Mouse (Mus musculus) embryo, embryonic 11 days (tissue): Measurements from ENCODE around the gene Fryl.
"Not testable (repeated sequence)": the region's sequence is repeated elsewhere in the genome, so short reads cannot be mapped to it uniquely, and the experiment has no call there.

Source experiments
- DNase-seq: peaks from one replicate; pipeline ENCODE4 v3.0.0-alpha.2; 2015

Fryl gene

GRCm38 (mm10) chr5:73079801-73080200 is 176.6 kb downstream of the Fryl start:
- DNase-seq: no peak

DNA sequence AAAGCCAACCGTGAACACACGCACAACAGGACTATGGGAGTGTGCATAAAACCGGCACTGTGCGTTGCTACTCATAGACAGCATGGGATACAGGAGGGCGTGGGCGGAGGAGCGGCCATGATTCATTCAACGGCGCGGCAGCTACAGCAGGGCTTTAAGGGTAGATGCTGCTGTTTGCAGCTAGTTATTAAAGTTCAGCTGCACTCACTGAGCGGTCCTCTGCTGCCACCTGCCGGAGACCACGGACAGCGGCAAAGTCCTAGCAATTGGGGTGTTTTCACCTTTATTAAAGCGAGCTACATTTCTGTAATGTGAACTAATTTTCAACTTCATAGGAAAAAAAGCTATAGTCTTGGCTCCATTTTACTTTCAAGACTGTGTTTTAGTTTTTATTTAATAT is 185.1 kb downstream of the Fryl start:
- DNase-seq: peak; percentile 83

DNA sequence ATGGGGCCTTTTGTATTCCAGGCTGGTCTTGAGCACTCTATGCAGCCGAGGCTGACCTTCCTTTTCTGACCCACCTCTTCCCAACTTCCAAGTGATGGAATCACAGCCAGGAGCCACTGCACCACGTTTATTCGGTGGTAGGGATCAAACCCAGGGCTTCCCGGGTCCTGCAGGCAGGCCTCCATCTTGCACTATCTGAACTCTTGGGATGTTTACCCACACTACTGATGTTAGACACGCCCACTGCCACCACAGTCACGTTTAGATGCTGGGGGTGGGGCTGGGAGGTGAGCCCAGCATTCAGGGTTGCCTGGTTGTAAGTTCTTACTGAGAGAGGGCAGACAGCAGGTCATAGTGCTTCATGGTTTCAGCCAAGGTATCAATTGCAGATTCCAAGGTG is 189.5 kb downstream of the Fryl start:
- no peak for DNase-seq

DNA sequence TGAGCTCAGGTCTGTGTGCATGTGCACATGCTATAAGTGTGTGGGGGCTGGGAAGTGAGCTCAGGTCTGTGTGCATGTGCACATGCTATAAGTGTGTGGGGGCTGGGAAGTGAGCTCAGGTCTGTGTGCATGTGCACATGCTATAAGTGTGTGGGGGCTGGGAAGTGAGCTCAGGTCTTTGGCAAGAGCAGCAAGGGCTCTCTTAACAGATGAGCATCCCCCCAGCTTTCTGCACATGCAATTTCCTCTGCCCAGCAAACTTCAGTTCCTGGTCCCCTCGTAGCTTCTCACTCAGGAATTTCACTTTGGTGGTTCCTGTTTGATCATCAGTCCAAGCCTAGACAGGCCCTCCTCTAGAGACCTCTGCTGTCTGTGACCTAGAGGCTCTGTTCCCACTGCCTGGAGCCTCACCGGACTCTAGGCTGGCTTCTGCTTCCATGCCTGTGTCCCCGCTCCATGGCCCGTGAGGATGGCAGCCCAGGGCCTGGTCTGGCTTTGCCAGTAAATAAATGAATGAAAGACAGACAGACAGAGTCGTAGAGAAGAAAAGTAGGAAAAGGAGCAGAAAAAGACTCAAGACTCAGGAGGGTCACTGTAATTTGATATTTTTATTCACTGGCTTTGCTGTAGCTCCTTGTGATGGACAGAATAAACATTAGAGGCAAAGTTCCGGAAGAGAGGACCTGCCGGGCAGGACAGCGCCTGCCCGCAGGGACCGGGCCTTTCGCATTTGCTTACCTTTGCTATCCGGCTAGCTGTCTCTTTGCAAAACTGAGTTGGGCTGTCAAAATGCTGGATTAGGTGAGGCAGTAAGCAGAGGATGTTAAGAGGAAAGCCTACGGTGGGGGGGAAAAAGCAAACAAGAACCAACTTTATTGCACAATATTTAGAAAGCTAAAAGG is 192.4 kb downstream of the Fryl start:
- no peak for DNase-seq

GRCm38 (mm10) chr5:73061506-73062155 is 194.8 kb downstream of the Fryl start:
- DNase-seq: no peak

GRCm38 (mm10) chr5:73056937-73057336 is 199.5 kb downstream of the Fryl start:
- DNase-seq: no peak

DNA sequence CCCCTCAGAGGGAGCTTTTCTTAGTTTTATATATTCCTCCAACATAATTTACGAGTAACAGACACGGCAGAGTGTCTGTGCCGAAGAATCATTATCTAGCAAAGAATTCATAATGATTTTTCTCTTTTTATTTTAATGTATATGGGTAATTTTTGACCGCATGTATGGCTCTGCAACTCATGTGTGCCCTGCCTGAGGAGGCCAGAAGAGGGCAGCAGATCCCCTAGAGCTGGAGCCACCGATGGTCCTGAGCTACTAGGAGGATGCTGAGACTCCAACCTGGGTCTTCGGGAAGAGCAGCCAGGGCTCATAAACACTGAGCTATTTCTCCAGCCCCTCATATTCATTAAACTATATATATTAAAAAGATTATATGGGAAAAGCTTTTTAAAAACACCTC is 200.0 kb downstream of the Fryl start:
- no peak for DNase-seq

- DNase-seq: no peak
Observed at GRCm38 (mm10) chr5:73053933-73054332, 202.5 kb downstream of the Fryl start.

- no peak for DNase-seq
Observed at GRCm38 (mm10) chr5:73047651-73048245, 208.7 kb downstream of the Fryl start.

GRCm38 (mm10) chr5:73044055-73044454 is 212.4 kb downstream of the Fryl start:
- no peak for DNase-seq

DNA sequence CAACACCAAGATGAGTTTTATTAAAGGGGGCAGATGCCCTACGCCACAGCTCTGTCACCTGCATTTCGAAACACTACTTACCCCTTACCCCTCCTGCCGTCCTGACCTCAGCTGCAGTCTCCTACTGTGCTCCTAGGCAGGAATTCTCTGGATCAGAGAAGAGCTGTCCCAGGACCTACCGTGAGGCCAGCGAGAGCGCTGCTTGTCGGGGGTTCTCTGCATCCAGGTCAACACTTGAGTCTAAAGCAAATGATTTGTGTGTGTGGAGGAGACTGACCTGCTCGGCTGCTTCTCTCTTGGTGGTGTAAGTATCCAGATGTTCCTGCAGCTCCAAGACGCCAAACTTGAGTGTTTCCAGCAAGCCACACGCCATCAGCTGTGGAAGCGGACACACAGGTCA is 223.9 kb downstream of the Fryl start:
- no peak for DNase-seq

DNA sequence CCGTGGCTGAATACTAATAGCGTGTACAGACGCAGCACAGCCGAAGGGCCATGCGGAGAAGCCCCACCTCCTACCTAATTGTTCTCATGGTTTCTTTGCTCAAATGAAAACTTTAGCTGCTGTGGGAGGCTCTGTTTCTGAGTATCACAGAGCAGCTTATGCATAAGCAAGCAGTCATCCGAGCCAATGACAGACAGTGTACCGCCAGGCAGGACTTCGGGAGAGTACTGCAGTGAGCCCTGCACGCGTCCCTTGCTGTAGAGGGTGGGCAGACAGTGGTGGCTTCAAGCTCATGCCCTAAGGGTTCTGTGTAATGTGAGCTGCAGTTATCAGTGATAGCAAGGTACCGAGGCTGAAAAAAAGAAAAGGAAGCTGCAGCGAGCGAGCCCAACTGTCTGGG is 227.8 kb downstream of the Fryl start:
- no peak for DNase-seq

GRCm38 (mm10) chr5:73023801-73024200 is 232.6 kb downstream of the Fryl start:
- no peak for DNase-seq

DNA sequence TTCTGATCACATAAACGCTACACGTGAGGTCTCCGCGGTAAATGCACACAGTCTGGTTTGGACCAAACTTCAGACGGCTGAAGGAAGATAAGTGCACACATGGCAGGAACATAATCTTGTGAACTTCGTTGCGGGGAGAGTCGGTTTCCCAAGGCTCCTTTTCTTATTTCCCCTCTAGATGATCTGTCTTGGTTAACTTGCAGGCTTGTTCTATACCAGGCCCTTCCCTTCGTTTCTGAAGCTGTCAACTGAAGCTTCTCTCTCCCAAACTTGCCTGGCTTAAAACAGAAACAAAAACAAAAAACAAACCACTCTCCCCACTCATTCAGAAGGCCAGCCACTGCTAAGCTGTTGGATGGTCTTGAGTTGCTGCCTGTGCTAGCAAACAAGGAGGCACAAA is 241.7 kb downstream of the Fryl start:
- no peak for DNase-seq

DNA sequence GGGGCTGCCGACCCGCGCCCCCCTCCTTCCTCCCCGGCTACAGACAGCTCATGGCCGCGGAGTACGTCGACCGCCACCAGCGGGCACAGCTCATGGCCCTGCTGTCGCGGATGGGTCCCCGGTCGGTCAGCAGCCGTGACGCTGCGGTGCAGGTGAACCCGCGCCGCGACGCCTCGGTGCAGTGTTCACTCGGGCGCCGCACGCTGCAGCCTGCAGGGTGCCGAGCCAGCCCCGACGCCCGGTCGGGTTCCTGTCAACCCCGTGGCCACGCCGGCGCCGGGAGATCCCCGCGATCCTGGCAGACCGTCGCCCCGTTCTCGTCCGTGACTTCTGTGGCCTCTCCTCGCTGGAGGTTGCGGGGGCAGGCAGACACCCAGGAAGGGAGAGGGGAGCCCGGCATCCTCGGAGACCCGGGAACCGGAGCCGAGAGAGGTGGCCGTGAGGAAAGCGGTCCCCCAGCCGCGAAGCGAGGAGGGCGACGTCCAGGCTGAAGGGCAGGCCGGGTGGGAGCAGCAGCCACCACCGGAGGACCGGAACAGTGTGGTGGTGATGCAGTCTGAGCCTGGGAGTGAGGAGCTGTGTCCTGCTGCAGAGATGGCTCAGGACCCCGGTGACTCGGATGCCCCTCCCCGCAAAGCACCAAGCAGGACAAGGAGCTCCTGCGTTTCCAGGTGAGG is 242.7 kb downstream of the Fryl start:
- peak; percentile 31 for DNase-seq

DNA sequence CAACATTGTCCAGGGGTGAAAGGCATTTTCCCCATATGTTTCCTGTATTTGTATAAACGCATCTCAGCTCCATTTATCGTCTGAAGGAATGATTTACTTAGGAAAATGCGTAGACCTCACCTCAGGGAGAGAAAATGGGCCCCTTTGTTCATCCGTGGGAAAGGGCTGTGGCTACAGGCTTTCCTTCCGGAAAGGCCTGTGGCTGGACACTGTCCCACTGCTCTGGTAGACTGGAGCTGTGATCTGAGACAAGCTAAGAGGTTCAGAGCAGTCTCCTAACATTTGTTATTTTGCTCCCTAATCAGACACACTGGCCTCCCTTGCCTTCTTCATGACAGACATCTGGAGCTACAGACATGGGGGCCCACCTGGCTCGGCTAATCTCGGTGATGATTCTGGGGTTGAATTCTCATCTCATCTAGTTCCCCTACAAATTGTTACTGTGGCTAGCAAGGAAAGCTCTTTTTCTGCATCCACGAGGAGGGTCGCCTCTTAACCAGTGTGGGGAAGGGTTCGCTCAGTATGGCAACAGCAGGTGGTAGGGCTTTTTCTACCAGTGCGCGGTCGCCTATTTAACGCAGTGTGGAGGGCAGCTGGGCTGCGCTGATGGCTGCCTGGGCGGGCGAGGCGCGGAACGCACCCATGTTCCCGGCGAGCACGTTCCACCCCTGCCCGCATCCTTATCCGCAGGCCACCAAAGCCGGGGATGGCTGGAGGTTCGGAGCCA is 243.4 kb downstream of the Fryl start:
- DNase-seq: not testable (repeated sequence)

GRCm38 (mm10) chr5:73011806-73012205 is 244.6 kb downstream of the Fryl start:
- not testable (repeated sequence) for DNase-seq

GRCm38 (mm10) chr5:73008230-73008629 is 248.2 kb downstream of the Fryl start:
- DNase-seq: not testable (repeated sequence)

DNA sequence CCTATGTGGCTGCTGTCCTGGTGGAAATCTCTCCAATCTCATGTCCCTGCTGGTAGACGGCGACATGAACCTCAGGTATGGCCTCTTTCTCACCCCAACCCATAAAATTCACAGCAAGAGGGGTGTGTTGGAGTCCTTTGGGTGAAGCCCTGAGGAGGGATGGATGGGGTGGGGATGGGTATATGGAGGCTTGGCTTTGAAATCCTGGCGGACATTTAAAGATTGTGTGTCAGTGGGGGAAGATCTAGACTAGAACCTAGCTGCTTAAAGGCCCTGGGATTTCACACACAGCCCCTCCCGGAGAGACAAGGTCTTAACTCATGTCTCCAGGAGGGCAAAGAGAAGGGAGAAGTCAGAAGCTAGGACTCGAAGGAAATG is 248.8 kb downstream of the Fryl start:
- no peak for DNase-seq

- DNase-seq: peak; percentile 58
Observed at GRCm38 (mm10) chr5:73006784-73007581, 249.4 kb downstream of the Fryl start, which contains the start of gene Slc10a4. TSS of gene Slc10a4 (plus strand) at chr5:73006883.

GRCm38 (mm10) chr5:73004046-73004445 is 252.4 kb downstream of the Fryl start:
- DNase-seq: no peak

DNA sequence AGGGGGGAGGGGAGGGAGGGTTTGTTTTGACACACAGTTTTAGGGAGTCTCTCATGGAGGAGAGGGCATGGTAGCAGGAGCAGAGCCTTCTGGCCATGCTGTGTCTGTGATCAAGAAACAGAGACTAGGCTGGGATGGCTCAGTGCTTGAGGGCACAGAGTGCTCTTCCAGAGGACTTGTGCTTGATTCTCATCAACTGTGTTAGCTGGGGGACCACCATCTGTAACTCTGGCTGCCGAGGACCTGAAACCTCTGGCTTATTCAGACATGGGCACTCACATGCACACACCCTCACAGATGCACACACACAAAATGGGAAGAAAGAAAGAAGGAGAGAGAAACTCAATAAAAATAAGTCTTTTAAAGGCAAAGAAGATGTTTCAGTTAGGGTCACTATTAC is 257.9 kb downstream of the Fryl start:
- not testable (repeated sequence) for DNase-seq
